14 mouse cellular contexts compared by ENCODE assay signal in the genomic region with DNA sequence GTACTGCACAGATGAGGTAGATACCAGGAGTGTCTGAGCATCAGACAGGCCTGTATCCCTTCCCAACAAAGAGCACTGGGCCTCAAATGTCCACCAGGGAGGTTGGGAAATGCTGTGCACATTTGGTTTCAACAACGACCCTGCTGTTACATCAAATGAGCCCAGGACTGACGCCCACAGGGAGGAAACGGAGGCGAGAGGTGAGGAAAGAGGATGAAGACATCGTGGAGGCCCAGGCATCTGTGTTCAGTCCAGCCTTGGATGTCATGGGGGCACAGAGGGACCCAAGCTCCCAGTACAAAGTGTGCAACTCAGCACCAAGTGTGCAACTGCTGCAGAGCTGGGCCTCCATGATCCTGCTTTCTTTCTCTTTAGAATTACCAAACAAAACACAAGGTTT.
DNase-seq lines count a peak whose midpoint lies in the region; ATAC-seq lines count a peak whose summit lies in the region.
"Had no signal": no experiment of that assay in that cellular context is flagged by ENCODE, and none has a peak within 500 bp of the region (broad histone marks: within the 10 kb centered on the region; RNA-seq: fewer than 3 reads in every experiment).

No protein-coding gene starts in this region.

- no peak overlapping the region for H3K4me2 ChIP-seq in forebrain, embryonic 11.5 days (ENCODE audit: low read depth, low read length, severe bottlenecking)
- H3K4me2 ChIP-seq in forebrain, embryonic 13.5 days: no peak overlapping the region
- no peak overlapping the region for H3K4me2 ChIP-seq in liver, embryonic 16.5 days (ENCODE audit: low read depth, low read length)
- no peak overlapping the region for H3K4me2 ChIP-seq in hindbrain, embryonic 14.5 days (replicated peaks)
- H3K4me2 ChIP-seq: embryonic facial prominence, embryonic 13.5 days; heart, embryonic 13.5 days; hindbrain, embryonic 13.5 days; intestine, embryonic 15.5 days had no signal

- no peaks in the 10 kb centered on the region for H3K27me3 ChIP-seq in forebrain, embryonic 11.5 days (ENCODE audit: control insufficient read depth, insufficient read depth, low read length)
- H3K27me3 ChIP-seq in forebrain, embryonic 13.5 days: 0 out of 2 replicates have a peak, but pooled peaks cover 8% of the 10 kb centered on the region
- H3K27me3 ChIP-seq in liver, embryonic 16.5 days (ENCODE audit: control insufficient read depth, insufficient read depth, low read depth, low read length): no peaks in the 10 kb centered on the region
- H3K27me3 ChIP-seq in hindbrain, embryonic 14.5 days (ENCODE audit: control insufficient read depth, insufficient read depth, low read length): no peaks in the 10 kb centered on the region
- H3K27me3 ChIP-seq: embryonic facial prominence, embryonic 13.5 days; heart, embryonic 13.5 days; hindbrain, embryonic 13.5 days; intestine, embryonic 15.5 days had no signal

- H3K27ac ChIP-seq in forebrain, embryonic 11.5 days (ENCODE audit: low read depth, low read length): no peak overlapping the region
- no peak overlapping the region for H3K27ac ChIP-seq in forebrain, embryonic 13.5 days
- no peak overlapping the region for H3K27ac ChIP-seq in liver, embryonic 16.5 days (ENCODE audit: low read length)
- H3K27ac ChIP-seq in hindbrain, embryonic 14.5 days: no peak overlapping the region
- H3K27ac ChIP-seq: embryonic facial prominence, embryonic 13.5 days; heart, adult 2 months; heart, embryonic 13.5 days; hindbrain, embryonic 13.5 days; intestine, embryonic 15.5 days had no signal

- no peak overlapping the region for H3K4me3 ChIP-seq in forebrain, embryonic 11.5 days (ENCODE audit: low read depth, low read length)
- H3K4me3 ChIP-seq in forebrain, embryonic 13.5 days: no peak overlapping the region
- no peak overlapping the region for H3K4me3 ChIP-seq in liver, embryonic 16.5 days (ENCODE audit: low read depth, low read length)
- no peak overlapping the region for H3K4me3 ChIP-seq in hindbrain, embryonic 14.5 days (replicated peaks; ENCODE audit: low read length)
- H3K4me3 ChIP-seq: embryonic facial prominence, embryonic 13.5 days; heart, adult 2 months; heart, embryonic 13.5 days; hindbrain, embryonic 13.5 days; intestine, embryonic 15.5 days had no signal

- 87% methylated on average over 5 of the region's 5 CpGs for WGBS in forebrain, embryonic 11.5 days
- WGBS in forebrain, embryonic 13.5 days: 86% methylated on average over 5 of the region's 5 CpGs
- 55% methylated on average over 5 of the region's 5 CpGs for WGBS in liver, embryonic 16.5 days (ENCODE audit: insufficient replicate concordance)
- WGBS in hindbrain, embryonic 14.5 days: 88% methylated on average over 5 of the region's 5 CpGs

- peak; percentile 35 for DNase-seq in forebrain, embryonic 11.5 days (ENCODE audit: low spot score)
- DNase-seq in liver: no peak
- peak; percentile 58 for DNase-seq in 416B (ENCODE audit: low read depth)
- DNase-seq in hindbrain, embryonic 14.5 days (ENCODE audit: low spot score): no peak
- DNase-seq in MN1 (ENCODE audit: low spot score): no peak
- DNase-seq: cerebellum, adult 9-11 months had no signal

- no peaks in the 10 kb centered on the region for H3K36me3 ChIP-seq in forebrain, embryonic 11.5 days (ENCODE audit: control insufficient read depth, insufficient read depth, low read length)
- no peaks in the 10 kb centered on the region for H3K36me3 ChIP-seq in forebrain, embryonic 13.5 days (ENCODE audit: poor library complexity, severe bottlenecking)
- no peaks in the 10 kb centered on the region for H3K36me3 ChIP-seq in liver, embryonic 16.5 days (ENCODE audit: control insufficient read depth, insufficient read depth)
- H3K36me3 ChIP-seq in hindbrain, embryonic 14.5 days (replicated peaks; ENCODE audit: control insufficient read depth, insufficient read depth): no peaks in the 10 kb centered on the region
- H3K36me3 ChIP-seq: embryonic facial prominence, embryonic 13.5 days; heart, embryonic 13.5 days; hindbrain, embryonic 13.5 days; intestine, embryonic 15.5 days had no signal

- no peak overlapping the region for H3K9ac ChIP-seq in forebrain, embryonic 11.5 days (ENCODE audit: low read length)
- no peak overlapping the region for H3K9ac ChIP-seq in forebrain, embryonic 13.5 days
- no peak overlapping the region for H3K9ac ChIP-seq in liver, embryonic 16.5 days (ENCODE audit: low read depth, low read length)
- H3K9ac ChIP-seq in hindbrain, embryonic 14.5 days: no peak overlapping the region
- H3K9ac ChIP-seq: embryonic facial prominence, embryonic 13.5 days; heart, embryonic 13.5 days; hindbrain, embryonic 13.5 days; intestine, embryonic 15.5 days had no signal

- no peaks in the 10 kb centered on the region for H3K4me1 ChIP-seq in forebrain, embryonic 11.5 days (replicated peaks; ENCODE audit: control insufficient read depth, insufficient read depth, low read length)
- H3K4me1 ChIP-seq in forebrain, embryonic 13.5 days: no peaks in the 10 kb centered on the region
- H3K4me1 ChIP-seq in liver, embryonic 16.5 days (ENCODE audit: control insufficient read depth, low read depth, low read length): no peaks in the 10 kb centered on the region
- no peaks in the 10 kb centered on the region for H3K4me1 ChIP-seq in hindbrain, embryonic 14.5 days (replicated peaks; ENCODE audit: control insufficient read depth, insufficient read depth, low read length)

- no peaks in the 10 kb centered on the region for H3K9me3 ChIP-seq in forebrain, embryonic 11.5 days (ENCODE audit: control insufficient read depth, low read length)
- no peaks in the 10 kb centered on the region for H3K9me3 ChIP-seq in forebrain, embryonic 13.5 days (replicated peaks)
- no peaks in the 10 kb centered on the region for H3K9me3 ChIP-seq in liver, embryonic 16.5 days (replicated peaks; ENCODE audit: control insufficient read depth, low read length)
- H3K9me3 ChIP-seq in hindbrain, embryonic 14.5 days (ENCODE audit: control insufficient read depth, low read length): no peaks in the 10 kb centered on the region
- H3K9me3 ChIP-seq: embryonic facial prominence, embryonic 13.5 days; heart, embryonic 13.5 days; hindbrain, embryonic 13.5 days; intestine, embryonic 15.5 days had no signal

- ATAC-seq in forebrain, embryonic 11.5 days (replicated peaks; ENCODE audit: low FRiP score): no peak
- no peak for ATAC-seq in forebrain, embryonic 13.5 days
- ATAC-seq in liver, embryonic 16.5 days (ENCODE audit: low read depth): peak; percentile 31; the same call in 1 of the 2 replicates
- ATAC-seq in hematopoietic stem cell, adult 5-6 weeks (replicated peaks in 1 of 2; ENCODE audit: insufficient read depth in 1 of 2, low FRiP score in 2 of 2, low TSS enrichment in 1 of 2, low read depth in 1 of 2, poor library complexity in 2 of 2, severe bottlenecking in 2 of 2): peak; percentile 36 to 68; a peak in 2 of 4 replicates
- no peak for ATAC-seq in hindbrain, embryonic 14.5 days (ENCODE audit: low FRiP score)

Comparison
In these comparisons a context has a peak if more than half of its experiments do, and no peak if none do; other contexts are left out.
1. ATAC-seq: peak in liver, embryonic 16.5 days (single experiment) and hematopoietic stem cell, adult 5-6 weeks (2 of 2); none in forebrain, embryonic 11.5 days (single experiment), forebrain, embryonic 13.5 days (single experiment) and hindbrain, embryonic 14.5 days (single experiment).
2. DNase-seq: peak in forebrain, embryonic 11.5 days (single experiment) and 416B (single experiment); none in liver (single experiment), hindbrain, embryonic 14.5 days (single experiment) and MN1 (single experiment).